Mouse (Mus musculus) cerebellum, adult 9-10 months (tissue): ENCODE results near the gene Tcf25.
A peak's percentile ranks its signal among the peaks of the same experiment; 100 is the strongest.
"Not testable (repeated sequence)": the region's sequence is repeated elsewhere in the genome, so short reads cannot be mapped to it uniquely, and the experiment has no call there.

Experiments
- DNase-seq: peaks from one replicate; pipeline ENCODE4 v3.0.0; 2022

Tcf25 gene

DNA sequence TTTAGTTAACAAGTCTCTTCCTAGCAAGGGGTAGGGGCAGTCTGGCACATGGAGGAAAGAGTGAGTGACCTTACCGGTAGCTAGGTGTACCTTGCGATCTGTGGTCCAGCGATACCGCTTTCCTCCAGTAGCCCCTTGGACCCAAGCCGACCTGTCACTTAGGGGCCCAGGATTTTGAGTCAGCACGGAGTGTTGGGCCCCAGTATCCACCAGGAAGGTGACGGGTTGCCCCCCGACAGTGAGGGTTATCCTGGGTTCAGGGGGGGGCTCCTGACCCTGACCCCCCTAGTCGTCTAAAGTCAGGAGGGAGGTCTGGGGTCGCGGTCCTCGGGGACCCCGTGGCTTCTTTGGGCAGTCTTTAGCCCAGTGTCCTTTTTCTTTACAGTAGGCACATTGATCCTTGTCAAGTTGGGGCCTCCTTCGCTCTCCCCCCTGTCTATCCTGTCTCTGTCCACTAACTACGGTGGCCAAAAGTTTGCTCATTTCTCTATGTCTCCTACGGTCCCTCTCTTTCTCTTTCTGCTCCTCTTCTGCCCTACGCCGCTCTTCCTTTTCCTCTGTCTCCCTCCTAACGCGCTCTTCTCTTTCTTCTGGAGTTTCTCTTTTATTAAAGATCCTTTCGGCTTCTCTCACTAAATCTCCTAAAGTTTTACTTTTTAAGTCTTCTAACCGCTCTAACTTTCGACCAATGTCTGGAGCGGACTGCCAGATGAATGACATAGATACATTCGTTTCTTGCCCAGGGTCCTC is 58.2 kb downstream of the Tcf25 start:
- DNase-seq, result no peak

GRCm38 (mm10) chr8:123432381-123432780 is 58.8 kb downstream of the Tcf25 start:
- DNase-seq, result no peak

DNA sequence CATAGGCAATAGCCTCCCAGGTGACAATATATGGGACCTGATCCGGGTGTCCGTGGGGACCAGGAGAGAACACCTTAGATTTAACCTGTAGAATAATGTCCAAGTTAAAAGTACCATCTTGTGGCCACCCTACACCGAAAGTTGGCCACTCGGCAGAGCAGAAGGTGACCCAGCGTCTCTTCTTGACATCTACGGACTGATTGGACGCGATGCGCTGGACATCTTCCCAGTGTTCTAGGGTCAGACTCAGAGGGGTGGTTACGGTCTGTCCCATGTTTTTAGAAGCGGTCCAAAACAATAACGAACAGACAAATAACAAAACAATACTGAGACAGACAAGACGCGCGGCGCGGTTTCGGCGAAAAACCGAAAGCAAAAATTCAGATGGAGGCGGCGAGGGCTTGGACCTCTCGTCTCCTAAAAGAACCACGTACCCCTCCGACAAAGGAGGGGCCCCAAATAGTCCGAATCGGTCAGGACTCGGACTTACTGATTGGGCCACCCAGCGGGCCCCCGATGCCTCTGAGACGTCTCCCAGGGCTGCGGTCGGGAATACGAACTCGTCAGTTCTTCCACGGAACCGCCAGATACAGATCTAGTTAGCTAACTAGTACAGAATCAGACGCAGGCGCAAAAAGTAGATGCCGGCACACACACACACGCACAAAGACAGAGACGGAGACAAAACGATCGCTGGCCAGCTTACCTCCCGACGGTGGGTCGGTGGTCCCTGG is 59.9 kb downstream of the Tcf25 start:
- DNase-seq, result not testable (repeated sequence)

DNA sequence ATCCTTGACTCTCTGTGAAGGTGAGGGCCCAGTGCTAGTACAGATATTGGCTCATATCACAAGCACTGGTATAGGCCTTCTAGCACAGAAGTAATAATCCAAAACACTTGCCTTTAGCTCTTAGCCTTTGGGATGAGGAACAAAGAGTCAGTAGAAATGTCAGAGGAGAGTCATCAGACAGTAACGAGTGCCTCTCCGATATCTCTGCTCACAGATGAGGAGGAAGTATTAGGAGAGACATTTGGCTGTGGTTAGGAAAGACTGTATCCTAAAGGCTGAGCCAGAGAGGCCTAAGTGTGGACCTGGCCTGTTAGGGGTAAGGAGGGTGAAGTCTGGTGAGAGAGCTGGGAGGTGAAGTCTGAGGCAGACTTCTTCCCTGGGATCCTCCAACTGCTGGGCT is 68.2 kb downstream of the Tcf25 start:
- DNase-seq, result no peak

DNA sequence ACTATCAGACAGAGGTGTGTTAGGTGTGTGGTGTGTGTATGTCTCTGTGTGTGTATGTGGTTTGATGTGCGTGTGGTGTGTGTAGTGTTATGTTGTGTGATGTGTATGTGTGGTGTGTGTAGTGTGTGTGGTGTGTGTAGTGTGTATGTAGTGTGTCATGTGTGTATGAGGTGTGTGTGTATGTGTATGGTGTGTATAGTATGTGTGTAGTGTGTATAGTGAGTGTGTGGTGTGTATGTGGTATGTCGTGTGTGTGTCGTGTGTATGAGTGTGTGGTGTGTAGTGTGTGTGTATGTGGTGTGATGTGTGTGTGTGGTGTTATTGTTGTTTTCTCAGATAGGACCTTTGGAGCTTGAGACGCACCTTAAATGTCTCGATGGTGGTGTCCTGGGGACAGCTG is 68.8 kb downstream of the Tcf25 start:
- no peak for DNase-seq

DNA sequence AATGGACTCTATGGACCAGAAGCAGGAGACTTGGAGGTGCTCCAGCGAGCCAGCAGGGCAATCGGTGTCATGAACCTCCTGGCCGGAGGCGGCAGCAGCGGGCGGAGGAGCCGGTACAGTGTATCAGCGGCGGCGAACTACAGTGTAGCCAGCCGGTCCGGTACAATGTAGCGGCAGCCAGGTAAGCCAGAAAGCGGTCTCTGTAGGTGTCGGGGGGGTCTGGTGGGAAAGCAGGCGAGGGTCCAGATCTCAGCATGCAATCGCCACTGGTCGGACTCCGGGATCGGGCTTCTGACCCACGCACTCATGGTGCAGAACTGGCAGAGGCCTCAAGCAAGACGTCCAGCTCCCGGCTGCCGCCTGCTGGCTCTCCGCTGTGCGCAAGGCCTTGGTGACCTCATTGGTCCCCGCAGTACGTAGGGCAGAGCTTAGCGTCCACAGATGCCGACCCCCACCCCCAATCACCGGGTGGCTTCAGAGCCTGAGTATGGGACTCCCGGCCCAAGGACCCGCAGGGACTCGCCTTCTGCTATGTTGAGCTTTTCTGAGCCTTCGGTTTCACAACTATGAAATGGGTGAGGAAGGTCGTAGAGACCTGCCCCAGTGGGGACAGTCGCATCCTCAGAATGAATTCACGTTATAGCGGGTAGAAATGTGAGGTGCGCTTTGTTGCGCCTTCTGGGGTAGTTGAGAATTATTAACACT is 69.5 kb downstream of the Tcf25 start:
- DNase-seq, result peak; percentile 98

DNA sequence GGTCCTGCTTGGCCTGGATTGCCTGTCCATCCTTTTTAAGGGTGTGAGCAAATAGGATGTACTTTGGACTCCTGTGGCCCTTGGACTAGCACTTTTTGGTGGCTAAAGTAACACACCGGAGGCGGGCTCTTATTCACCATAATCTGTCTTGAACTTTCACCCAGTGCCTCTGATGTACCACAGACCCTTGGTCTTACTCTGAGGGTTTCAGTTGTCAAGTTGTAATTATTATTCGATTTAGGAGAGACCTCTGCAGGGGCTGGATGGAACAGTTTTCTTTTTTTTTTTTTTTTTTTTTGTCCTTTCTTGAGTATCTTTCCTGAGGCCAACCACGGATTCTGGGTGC is 70.0 kb downstream of the Tcf25 start:
- no peak for DNase-seq

GRCm38 (mm10) chr8:123444131-123444530 is 70.6 kb downstream of the Tcf25 start:
- DNase-seq, result no peak

DNA sequence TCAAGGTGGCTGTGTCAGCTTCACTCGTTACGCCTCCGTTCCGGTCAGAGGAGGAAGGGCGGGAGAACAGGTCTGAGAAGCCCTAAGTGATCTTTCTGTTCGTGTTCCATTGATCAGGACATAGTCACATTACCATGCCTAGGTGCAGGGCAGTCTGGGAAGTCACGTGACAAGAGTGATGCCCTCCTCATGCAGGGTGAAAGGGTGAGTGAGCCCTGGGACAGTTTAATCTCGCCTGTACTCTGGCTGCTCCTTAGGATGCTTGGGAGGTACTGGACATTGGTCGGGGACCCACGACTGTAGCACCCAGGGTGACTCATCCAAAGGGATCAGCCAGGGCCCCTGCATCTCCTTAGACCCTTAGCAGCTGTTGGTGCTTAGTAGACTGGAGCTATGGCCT is 72.4 kb downstream of the Tcf25 start:
- no peak for DNase-seq

DNA sequence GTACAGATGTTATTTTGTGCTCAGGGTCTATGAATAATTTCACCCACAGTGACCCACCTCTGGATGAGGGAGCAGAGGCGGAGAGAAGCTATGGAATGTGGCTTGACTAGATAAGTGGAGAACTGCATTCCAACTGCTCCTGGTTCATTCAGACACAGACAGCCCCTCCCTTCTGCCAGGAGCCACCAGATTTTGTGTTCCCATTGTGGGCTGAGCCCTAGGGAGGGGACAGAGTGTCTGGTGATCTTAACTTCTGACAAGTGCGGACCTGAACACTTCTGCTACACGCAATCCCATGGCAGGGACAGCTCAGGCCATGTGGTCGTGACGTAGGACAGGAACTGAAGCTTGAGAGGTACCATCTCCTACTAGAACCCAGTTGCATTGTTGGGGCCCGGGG is 73.2 kb downstream of the Tcf25 start:
- no peak for DNase-seq

GRCm38 (mm10) chr8:123450783-123451182 is 77.2 kb downstream of the Tcf25 start:
- DNase-seq, result no peak

- DNase-seq, result not testable (repeated sequence)
Observed at GRCm38 (mm10) chr8:123451747-123452146, 78.2 kb downstream of the Tcf25 start.

DNA sequence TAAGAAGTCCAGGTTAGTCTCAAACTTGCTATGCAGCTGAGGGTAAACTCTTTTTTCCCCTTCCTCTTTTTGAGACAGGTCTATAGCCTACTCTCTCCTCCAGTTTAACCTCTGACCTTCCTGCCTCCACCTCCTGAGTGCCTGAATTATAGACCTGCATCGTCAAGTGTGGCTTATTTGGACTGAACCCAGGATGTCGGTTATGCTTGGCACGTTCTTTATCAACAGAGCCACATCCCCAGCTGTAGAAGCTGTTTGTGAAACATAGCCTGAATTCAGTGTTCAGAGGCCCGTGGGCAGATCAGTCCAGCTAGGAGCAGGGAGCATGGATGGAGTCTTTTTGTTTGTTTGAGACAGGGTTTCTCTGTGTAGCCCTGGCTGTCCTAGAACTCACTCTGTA is 78.6 kb downstream of the Tcf25 start:
- DNase-seq, result no peak

DNA sequence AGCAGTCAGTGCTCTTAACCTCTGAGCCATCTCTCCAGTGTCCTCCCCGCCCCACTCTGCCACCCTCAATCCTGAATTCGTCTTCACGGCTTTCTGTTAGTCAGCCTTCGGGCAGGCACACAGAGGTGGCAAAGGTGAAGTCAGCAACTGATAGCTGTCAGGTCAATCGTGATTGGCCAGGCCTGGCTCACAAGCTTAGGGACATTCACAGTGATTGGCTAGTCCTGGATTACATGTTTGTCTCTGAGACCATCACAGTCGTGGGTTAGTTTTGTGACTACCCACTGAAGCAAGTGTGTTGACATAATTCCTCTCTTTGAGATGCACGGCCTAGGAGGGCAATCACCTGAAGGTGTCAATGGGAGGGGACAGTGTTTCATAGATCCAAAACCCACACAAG is 79.7 kb downstream of the Tcf25 start:
- no peak for DNase-seq
